7 mouse cellular contexts compared by ENCODE assay signal in genomic region chr17:15826928-15827327, GRCm38 (mm10). TPM values are rescaled to one million over a fixed set of nuclear protein-coding genes. Genes with fewer than 3 reads are reported as not detected.
DNase-seq lines count a peak whose midpoint lies in the region; ATAC-seq and TF ChIP-seq lines count a peak whose summit lies in the region.

No protein-coding gene starts in this region.

- H3K27me3 ChIP-seq in heart, postnatal 0 days (ENCODE audit: control insufficient read depth, insufficient read depth, low read length), result no peaks in the 10 kb centered on the region
- no peaks in the 10 kb centered on the region; the same call in 1 of the 2 replicates for H3K27me3 ChIP-seq in midbrain, embryonic 11.5 days (ENCODE audit: control insufficient read depth, insufficient read depth, low read length)

- WGBS in lung, adult 2 months, result 1% methylated on average over 18 of the region's 18 CpGs
- WGBS in heart, postnatal 0 days, result under 1% methylated on average over 18 of the region's 18 CpGs
- WGBS in midbrain, embryonic 11.5 days, result under 1% methylated on average over 18 of the region's 18 CpGs

- H3K4me2 ChIP-seq in heart, postnatal 0 days (ENCODE audit: low read depth, low read length), result peak overlapping the region; percentile 97
- peak overlapping the region; percentile 77 for H3K4me2 ChIP-seq in midbrain, embryonic 11.5 days

- no peak for ATAC-seq in heart, postnatal 0 days (ENCODE audit: insufficient read depth, low read depth)
- ATAC-seq in midbrain, embryonic 11.5 days (ENCODE audit: low FRiP score), result peak; percentile 41

- H3K27ac ChIP-seq in cortical plate, adult 2 months (ENCODE audit: insufficient read depth, low read length), result no peak overlapping the region
- H3K27ac ChIP-seq in heart, postnatal 0 days (ENCODE audit: low read depth), result peak overlapping the region; percentile 65
- H3K27ac ChIP-seq in midbrain, embryonic 11.5 days (ENCODE audit: low read depth, low read length), result peak overlapping the region; percentile 73

- no peak for TF ChIP-seq CTCF in lung, adult 2 months (IDR thresholded peaks at IDR 0.05; ENCODE audit: insufficient read depth, low read length)
- no peak for TF ChIP-seq CTCF in cortical plate, adult 2 months (IDR thresholded peaks at IDR 0.05; ENCODE audit: extremely low read depth, insufficient read depth, low read length)
- no peak for TF ChIP-seq CTCF in heart, postnatal 0 days (IDR thresholded peaks at IDR 0.05; ENCODE audit: low read depth)

- no peak for TF ChIP-seq POLR2A in lung, adult 2 months (IDR thresholded peaks at IDR 0.05; ENCODE audit: borderline replicate concordance, extremely low read depth, low read depth, low read length)
- no peak for TF ChIP-seq POLR2A in cortical plate, adult 2 months (IDR thresholded peaks at IDR 0.05; ENCODE audit: extremely low read depth, insufficient read depth, low read length)

- H3K4me3 ChIP-seq in lung, adult 2 months (replicated peaks; ENCODE audit: extremely low read depth, low read depth, low read length), result peak overlapping the region; percentile 70
- peak overlapping the region; percentile 98 for H3K4me3 ChIP-seq in cortical plate, adult 2 months (ENCODE audit: insufficient read depth, low read length)
- peak overlapping the region; percentile 94 for H3K4me3 ChIP-seq in heart, postnatal 0 days (ENCODE audit: low read depth, low read length)
- peak overlapping the region; percentile 94 for H3K4me3 ChIP-seq in midbrain, embryonic 11.5 days (ENCODE audit: low read depth, low read length)

- no peaks in the 10 kb centered on the region for H3K36me3 ChIP-seq in heart, postnatal 0 days (replicated peaks; ENCODE audit: control insufficient read depth, insufficient read depth, low read length)
- no peaks in the 10 kb centered on the region for H3K36me3 ChIP-seq in midbrain, embryonic 11.5 days (ENCODE audit: control insufficient read depth, insufficient read depth, low read length)

- H3K4me1 ChIP-seq in lung, adult 2 months (ENCODE audit: control insufficient read depth, insufficient read depth, low read length), result peaks cover 17% of the 10 kb centered on the region
- H3K4me1 ChIP-seq in cortical plate, adult 2 months (ENCODE audit: control insufficient read depth, insufficient read depth, low read length), result peaks cover 9% of the 10 kb centered on the region; the same call in 1 of the 2 replicates
- H3K4me1 ChIP-seq in heart, postnatal 0 days (ENCODE audit: control insufficient read depth, insufficient read depth), result peaks cover 36% of the 10 kb centered on the region
- peaks cover 27% of the 10 kb centered on the region for H3K4me1 ChIP-seq in midbrain, embryonic 11.5 days (ENCODE audit: control insufficient read depth, insufficient read depth, low read length)

- no peak for DNase-seq in lung, adult 2 months
- no peak for DNase-seq in lung, postnatal 10 days
- no peak for DNase-seq in heart, postnatal 0 days (ENCODE audit: low spot score)
- DNase-seq in midbrain, embryonic 11.5 days (ENCODE audit: low spot score, missing footprints), result no peak
- no peak for DNase-seq in yolk sac, embryonic 10.5 days (ENCODE audit: low spot score)
- no peak for DNase-seq in gastrocnemius, postnatal 14 days

- TF ChIP-seq EP300 in heart, postnatal 0 days (IDR thresholded peaks at IDR 0.05; ENCODE audit: low read depth), result no peak

- no peaks in the 10 kb centered on the region for H3K9me3 ChIP-seq in heart, postnatal 0 days (replicated peaks; ENCODE audit: control insufficient read depth, low read length)
- no peaks in the 10 kb centered on the region for H3K9me3 ChIP-seq in midbrain, embryonic 11.5 days (ENCODE audit: control insufficient read depth, low read length)

- H3K9ac ChIP-seq in heart, postnatal 0 days (replicated peaks; ENCODE audit: low read depth, low read length), result peak overlapping the region; percentile 53
- peak overlapping the region; percentile 95 for H3K9ac ChIP-seq in midbrain, embryonic 11.5 days (ENCODE audit: low read length)

- intact Hi-C loops in gastrocnemius, postnatal 14 days (cut with DNase I; ENCODE audit: low total_unique reads), result no loop called here

RNA-seq across cellular contexts. Expression of gene Rgmb, which starts 3.9 kb away (rescaled TPM):
- polyA plus RNA-seq in lung, adult 2 months (2012; rRNA removed), result 41.4 and 65.1 TPM in 2 replicates
- 39.5 and 40.4 TPM in 2 replicates for polyA plus RNA-seq in cortical plate, adult 2 months (2012; rRNA removed)
- 15.7 and 26.9 TPM in 2 replicates for total RNA-seq in heart, postnatal 0 days (2014; rRNA removed; ENCODE audit: low replicate concordance)
- polyA plus RNA-seq in heart, postnatal 0 days (2015; fragmentation: Nextera tagmentation; extraction: Ambion mirVana), result 7.2 and 8.4 TPM in 2 replicates
- 72.6 and 73.0 TPM in 2 replicates for polyA plus RNA-seq in midbrain, embryonic 11.5 days (2014; fragmentation: Nextera tagmentation; extraction: Ambion mirVana)
- 10 to 100 TPM; 41.5 to 45.0 TPM for total RNA-seq in gastrocnemius, postnatal 14 days (2021)
